10 mouse cellular contexts compared by ENCODE assay signal in genomic region chr4:108051687-108052274, GRCm38 (mm10). TPM values are rescaled to one million over a fixed set of nuclear protein-coding genes. Genes with fewer than 3 reads are reported as not detected.
DNase-seq lines count a peak whose midpoint lies in the region; ATAC-seq and TF ChIP-seq lines count a peak whose summit lies in the region.
"Had no signal": no experiment of that assay in that cellular context is flagged by ENCODE, and none has a peak within 500 bp of the region (broad histone marks: within the 10 kb centered on the region; RNA-seq: fewer than 3 reads in every experiment).

No protein-coding gene starts in this region.

- no peak overlapping the region for H3K4me3 ChIP-seq in heart, adult 2 months
- no peak overlapping the region for H3K4me3 ChIP-seq in heart, embryonic 12.5 days
- H3K4me3 ChIP-seq: erythroblast, embryonic 14.5 days; hindbrain, embryonic 10.5 days had no signal

- peaks cover 3% of the 10 kb centered on the region for H3K36me3 ChIP-seq in heart, adult 2 months (ENCODE audit: control insufficient read depth, insufficient read depth, low read length)
- H3K36me3 ChIP-seq in heart, embryonic 12.5 days: peaks cover 69% of the 10 kb centered on the region

- DNase-seq in heart, adult 2 months: peak; percentile 31 to 70
- peak; percentile 78 for DNase-seq in left cerebral cortex, postnatal 4 days
- DNase-seq in left cerebral cortex, adult 8-10 months (ENCODE audit: low spot score in 2 of 2): no peak
- DNase-seq in brain, embryonic 18.5 days (ENCODE audit: low read depth, low spot score): peak; percentile 22
- DNase-seq in cerebellum, postnatal 25 days: peak; percentile 71 to 76
- no peak for DNase-seq in urinary bladder, postnatal 14 days (ENCODE audit: low spot score)

- no peaks in the 10 kb centered on the region; the same call in 1 of the 2 replicates for H3K4me1 ChIP-seq in heart, adult 2 months (ENCODE audit: control insufficient read depth, insufficient read depth, low read length)
- peaks cover 15% of the 10 kb centered on the region for H3K4me1 ChIP-seq in heart, embryonic 12.5 days (replicated peaks)
- H3K4me1 ChIP-seq: hindbrain, embryonic 10.5 days had no signal

- TF ChIP-seq POLR2A in heart, adult 2 months (IDR thresholded peaks at IDR 0.05; ENCODE audit: insufficient read depth, low read depth, low read length): no peak

- H3K27me3 ChIP-seq in heart, adult 2 months (ENCODE audit: control insufficient read depth, insufficient read depth, low read length): no peaks in the 10 kb centered on the region
- H3K27me3 ChIP-seq in heart, embryonic 12.5 days (replicated peaks): no peaks in the 10 kb centered on the region

- H3K4me2 ChIP-seq in heart, embryonic 12.5 days: no peak overlapping the region

- no peaks in the 10 kb centered on the region for H3K9me3 ChIP-seq in heart, embryonic 12.5 days (replicated peaks)
- H3K9me3 ChIP-seq: hindbrain, embryonic 10.5 days had no signal

- H3K27ac ChIP-seq in heart, adult 2 months: no peak overlapping the region; the same call in 1 of the 2 replicates
- no peak overlapping the region for H3K27ac ChIP-seq in heart, embryonic 12.5 days (ENCODE audit: poor library complexity, severe bottlenecking)
- H3K27ac ChIP-seq: hindbrain, embryonic 10.5 days had no signal

- 57% methylated on average over 10 of the region's 10 CpGs for WGBS in heart, adult 2 months
- 73% methylated on average over 10 of the region's 10 CpGs for WGBS in heart, embryonic 12.5 days

- TF ChIP-seq EP300 in heart, adult 2 months (IDR thresholded peaks at IDR 0.05; ENCODE audit: insufficient read depth, low read depth, low read length): peak; percentile 70

- no peaks in the 10 kb centered on the region for H3K79me2 ChIP-seq in heart, adult 2 months (replicated peaks; ENCODE audit: control insufficient read depth, insufficient read depth, low read length)

- H3K9ac ChIP-seq in heart, adult 2 months (ENCODE audit: low read depth, low read length): no peak overlapping the region
- H3K9ac ChIP-seq in heart, embryonic 12.5 days: no peak overlapping the region

- intact Hi-C loops in heart, adult 2 months (cut with DNase I): no loop called here
- intact Hi-C loops in left cerebral cortex, postnatal 4 days (cut with DNase I): no loop called here

- TF ChIP-seq CTCF in heart, adult 2 months (IDR thresholded peaks at IDR 0.05): no peak

- no peak for ATAC-seq in heart, embryonic 12.5 days (ENCODE audit: insufficient number of reproducible peaks, low FRiP score)
- ATAC-seq in megakaryocyte, adult 5-6 weeks (ENCODE audit: poor library complexity, severe bottlenecking): no peak

RNA-seq across cellular contexts. Expression of gene Podn, which starts 44.5 kb away (rescaled TPM):
- 10 to 100 TPM; 17.9 to 20.8 TPM for total RNA-seq in heart, adult 2 months (2021)
- polyA plus RNA-seq in heart, adult 2 months (2012; rRNA removed): 63.3 and 79.6 TPM in 2 replicates
- polyA plus RNA-seq in heart, embryonic 12.5 days (2016; fragmentation: Nextera tagmentation; extraction: Ambion mirVana): 0.55 and 0.59 TPM in 2 replicates
- 1 to 10 TPM; 5.7 to 9.5 TPM for total RNA-seq in left cerebral cortex, postnatal 4 days (2021)
- 1 to 10 TPM; 6.8 to 8.9 (median 7.4) TPM for total RNA-seq in left cerebral cortex, adult 8-10 months (2022)
- not detected in 2 replicates for total RNA-seq in megakaryocyte, adult 5-6 weeks (2015)
- total RNA-seq in megakaryocyte, adult 5-6 weeks (2017): not detected in 2 replicates

Comparison
In these comparisons a context has a peak if more than half of its experiments do, and no peak if none do; other contexts are left out.
1. DNase-seq: peak in heart, adult 2 months (2 of 2), left cerebral cortex, postnatal 4 days (single experiment), brain, embryonic 18.5 days (single experiment) and cerebellum, postnatal 25 days (2 of 2); none in left cerebral cortex, adult 8-10 months (0 of 2) and urinary bladder, postnatal 14 days (single experiment).
2. RNA of gene Podn, which starts 44.5 kb away (total RNA-seq): 17.9 to 20.8 TPM in heart, adult 2 months, 5.7 to 9.5 TPM in left cerebral cortex, postnatal 4 days and 6.8 to 8.9 TPM in left cerebral cortex, adult 8-10 months; not detected in megakaryocyte, adult 5-6 weeks; every median in the first group is over 4 times any median in the second.